Mouse (Mus musculus) midbrain, embryonic 16.5 days (tissue): ENCODE data around the gene Cep164. TPM values are rescaled to one million over a fixed set of nuclear protein-coding genes. Genes with fewer than 3 reads are reported as not detected.

Source experiments
- ATAC-seq: fragments of 200-750 bp; cut with Nextera tagmentation; 2 replicates; pipeline ENCODE4 v1.8.0; 2017; ENCODE audit warnings: moderate TSS enrichment
- H3K27ac ChIP-seq: fragments of 300-500 bp; sonication (generic); 2 replicates; pipeline ENCODE4 v1.5.1; 2014; ENCODE audit warnings: mild to moderate bottlenecking, low read length, mixed read lengths
- H3K27me3 ChIP-seq: fragments of 300-500 bp; sonication (generic); 2 replicates; pipeline ENCODE4 v1.6.1; 2014; ENCODE audit warnings: low read depth, low read length, mixed read lengths; ENCODE audit not compliant: control insufficient read depth, insufficient read depth
- H3K36me3 ChIP-seq: fragments of 300-500 bp; sonication (generic); 2 replicates; pipeline ENCODE4 v1.6.1; 2014; ENCODE audit warnings: mild to moderate bottlenecking, low read length, moderate library complexity, mixed read lengths; ENCODE audit not compliant: control insufficient read depth, insufficient read depth
- H3K4me1 ChIP-seq: fragments of 300-500 bp; sonication (generic); 2 replicates; pipeline ENCODE4 v1.6.1; 2014; ENCODE audit warnings: mild to moderate bottlenecking, low read length, mixed read lengths; ENCODE audit not compliant: control insufficient read depth, insufficient read depth
- H3K4me2 ChIP-seq: fragments of 300-500 bp; sonication (generic); 2 replicates; pipeline ENCODE4 v1.6.1; 2014; ENCODE audit warnings: mild to moderate bottlenecking, low read length, mixed read lengths
- H3K4me3 ChIP-seq: fragments of 300-500 bp; sonication (generic); 2 replicates; pipeline ENCODE4 v1.5.1; 2014; ENCODE audit warnings: low read depth, mild to moderate bottlenecking, low read length, moderate library complexity, mixed read lengths
- H3K9ac ChIP-seq: fragments of 300-500 bp; sonication (generic); 2 replicates; pipeline ENCODE4 v1.6.1; 2014; ENCODE audit warnings: low read depth, low read length, mixed read lengths
- H3K9me3 ChIP-seq: fragments of 300-500 bp; sonication (generic); replicated peaks from 2 replicates; pipeline ENCODE4 v1.6.1; 2014; ENCODE audit warnings: mild to moderate bottlenecking, low read length, mixed read lengths; ENCODE audit not compliant: control insufficient read depth, poor library complexity, severe bottlenecking
- WGBS: fragments of 180-500 bp; shearing (Covaris S2); extraction: QIAGEN DNeasy Blood & Tissue Kit; methylation state at CpG from one replicate; pipeline ENCODE4 v1.1.7; 2014; 5-methylcytosine and 5-hydroxymethylcytosine counted together
- polyA plus RNA-seq: library from polyadenylated mRNA; unstranded; fragments of >200 nt; fragmentation: Nextera tagmentation; extraction: Ambion mirVana; gene quantifications from 2 replicates; pipeline ENCODE4 v1.2.1, GENCODE M21; 2015

Gene Cep164
- polyA plus RNA-seq, 1 experiment from 2014 or later: 12.7 TPM

- no peak overlapping the region for H3K27ac ChIP-seq
- H3K9me3 ChIP-seq: no peaks in the 10 kb centered on the region
- H3K4me2 ChIP-seq: no peak overlapping the region
- no peak overlapping the region for H3K9ac ChIP-seq
- no peaks in the 10 kb centered on the region for H3K27me3 ChIP-seq
- ATAC-seq: no peak
- H3K36me3 ChIP-seq: 0 out of 2 replicates have a peak, but pooled peaks cover 3% of the 10 kb centered on the region
- H3K4me3 ChIP-seq: no peak overlapping the region
- H3K4me1 ChIP-seq: no peaks in the 10 kb centered on the region
- 61% methylated on average over 7 of the region's 7 CpGs for WGBS
Observed at GRCm38 (mm10) chr9:45719997-45720396, 108.5 kb downstream of the Cep164 start.

Other genes starting within 250 kb of the Cep164 start
- 48.1 and 51.3 TPM in 2 replicates for gene Bace1, start 9.9 kb upstream of the Cep164 start, polyA plus RNA-seq
- 22.6 and 25.4 TPM in 2 replicates for gene Pcsk7, start 77.8 kb upstream of the Cep164 start, polyA plus RNA-seq
- gene Rnf214, start 78.2 kb upstream of the Cep164 start, polyA plus RNA-seq: 97.9 and 118 TPM in 2 replicates
- 3.1 and 5.5 TPM in 2 replicates for gene Tagln, start 107.4 kb upstream of the Cep164 start, polyA plus RNA-seq
- gene Sidt2, start 126.6 kb upstream of the Cep164 start, polyA plus RNA-seq: 44.7 and 50.0 TPM in 2 replicates
- 287 and 294 TPM in 2 replicates for gene Pafah1b2, start 184.0 kb upstream of the Cep164 start, polyA plus RNA-seq
- gene Sik3, start 184.1 kb upstream of the Cep164 start, polyA plus RNA-seq: 5.1 and 5.9 TPM in 2 replicates